ENCODE assay signal across 27 mouse cellular contexts in genomic region chr2:33833902-33834301, GRCm38 (mm10). TPM values are rescaled to one million over a fixed set of nuclear protein-coding genes. Genes with fewer than 3 reads are reported as not detected.
DNase-seq lines count a peak whose midpoint lies in the region; ATAC-seq and TF ChIP-seq lines count a peak whose summit lies in the region.
"Had no signal": no experiment of that assay in that cellular context is flagged by ENCODE, and none has a peak within 500 bp of the region (broad histone marks: within the 10 kb centered on the region; RNA-seq: fewer than 3 reads in every experiment).

No protein-coding gene starts in this region.

- H3K4me3 ChIP-seq in embryonic facial prominence, embryonic 12.5 days = no peak overlapping the region
- H3K4me3 ChIP-seq in limb, embryonic 12.5 days (replicated peaks) = no peak overlapping the region
- no peak overlapping the region for H3K4me3 ChIP-seq in lung, postnatal 0 days (ENCODE audit: low read depth, low read length)
- H3K4me3 ChIP-seq: erythroblast, embryonic 14.5 days; forebrain, embryonic 12.5 days; forebrain, embryonic 15.5 days; heart, adult 2 months; heart, embryonic 10.5 days; heart, embryonic 13.5 days had no signal

- no peaks in the 10 kb centered on the region for H3K9me3 ChIP-seq in embryonic facial prominence, embryonic 12.5 days
- no peaks in the 10 kb centered on the region for H3K9me3 ChIP-seq in limb, embryonic 12.5 days
- no peaks in the 10 kb centered on the region for H3K9me3 ChIP-seq in lung, postnatal 0 days (ENCODE audit: low read length)
- H3K9me3 ChIP-seq: forebrain, embryonic 12.5 days; forebrain, embryonic 15.5 days; heart, embryonic 10.5 days; heart, embryonic 13.5 days had no signal

- ATAC-seq in embryonic facial prominence, embryonic 12.5 days (ENCODE audit: insufficient number of reproducible peaks, insufficient read depth, low FRiP score, low TSS enrichment) = no peak
- no peak for ATAC-seq in limb, embryonic 12.5 days (ENCODE audit: insufficient number of reproducible peaks, insufficient read depth, low FRiP score, low TSS enrichment, low read depth)
- no peak for ATAC-seq in lung, postnatal 0 days
- no peak for ATAC-seq in monocyte, adult 5-6 weeks (replicated peaks; ENCODE audit: insufficient number of reproducible peaks, low FRiP score, low TSS enrichment, poor library complexity, severe bottlenecking)
- ATAC-seq: activated CD4-positive, CD25-positive, alpha-beta regulatory T cell, adult 4 months; forebrain, embryonic 15.5 days; hindbrain, postnatal 0 days; inflammation-experienced regulatory T-cells, adult 6 months had no signal

- H3K4me2 ChIP-seq in embryonic facial prominence, embryonic 12.5 days (replicated peaks) = no peak overlapping the region
- H3K4me2 ChIP-seq in limb, embryonic 12.5 days = no peak overlapping the region
- H3K4me2 ChIP-seq in lung, postnatal 0 days (replicated peaks; ENCODE audit: low read depth, low read length) = no peak overlapping the region
- H3K4me2 ChIP-seq: forebrain, embryonic 12.5 days; forebrain, embryonic 15.5 days; heart, embryonic 13.5 days; hindbrain, embryonic 14.5 days had no signal

- peak overlapping the region; percentile 52; the same call in 1 of the 2 replicates for H3K27ac ChIP-seq in embryonic facial prominence, embryonic 12.5 days
- peak overlapping the region; percentile 68 for H3K27ac ChIP-seq in limb, embryonic 12.5 days
- no peak overlapping the region for H3K27ac ChIP-seq in lung, postnatal 0 days (ENCODE audit: low read length)
- H3K27ac ChIP-seq: forebrain, embryonic 12.5 days; forebrain, embryonic 15.5 days; heart, adult 2 months; heart, embryonic 10.5 days; heart, embryonic 13.5 days; hindbrain, embryonic 14.5 days; hindbrain, postnatal 0 days had no signal

- DNase-seq in embryo, embryonic 11 days = peak; percentile 52
- DNase-seq in embryo, embryonic 9.5 days (ENCODE audit: extremely low spot score) = no peak
- DNase-seq in forelimb bud, embryonic 11.5 days (ENCODE audit: low read depth, low spot score) = peak; percentile 62
- DNase-seq in lung, postnatal 0 days (ENCODE audit: low spot score) = no peak
- DNase-seq in right cerebral cortex, postnatal 14 days = no peak
- DNase-seq: adrenal gland, postnatal 10 days; adrenal gland, postnatal 36 days; cerebellum, adult 2 months; cerebellum, adult 9-11 months; cerebellum, postnatal 25 days; gastrocnemius, postnatal 10 days; gastrocnemius, postnatal 36 days; heart, adult 2 months; heart, postnatal 14 days; heart, postnatal 4 days had no signal

- peaks cover 26% of the 10 kb centered on the region for H3K4me1 ChIP-seq in embryonic facial prominence, embryonic 12.5 days
- peaks cover 53% of the 10 kb centered on the region for H3K4me1 ChIP-seq in limb, embryonic 12.5 days (replicated peaks)
- no peaks in the 10 kb centered on the region for H3K4me1 ChIP-seq in lung, postnatal 0 days (ENCODE audit: insufficient read depth, low read depth, low read length)

- no peak for TF ChIP-seq EP300 in lung, postnatal 0 days (IDR thresholded peaks at IDR 0.05)

- WGBS in embryonic facial prominence, embryonic 12.5 days = 36% methylated on average over 1 of the region's 1 CpGs
- WGBS in limb, embryonic 12.5 days = 36% methylated on average over 1 of the region's 1 CpGs
- WGBS in lung, postnatal 0 days = 76% methylated on average over 1 of the region's 1 CpGs

- H3K9ac ChIP-seq in embryonic facial prominence, embryonic 12.5 days = no peak overlapping the region
- H3K9ac ChIP-seq in limb, embryonic 12.5 days (replicated peaks) = no peak overlapping the region
- H3K9ac ChIP-seq in lung, postnatal 0 days (replicated peaks; ENCODE audit: low read depth) = no peak overlapping the region
- H3K9ac ChIP-seq: forebrain, embryonic 12.5 days; forebrain, embryonic 15.5 days; heart, embryonic 13.5 days; hindbrain, embryonic 14.5 days had no signal

- H3K36me3 ChIP-seq in embryonic facial prominence, embryonic 12.5 days = peaks cover 19% of the 10 kb centered on the region
- H3K36me3 ChIP-seq in limb, embryonic 12.5 days = peaks cover 29% of the 10 kb centered on the region
- H3K36me3 ChIP-seq in lung, postnatal 0 days (ENCODE audit: insufficient read depth, low read length) = peaks cover 7% of the 10 kb centered on the region; the same call in 1 of the 2 replicates

- no peaks in the 10 kb centered on the region for H3K27me3 ChIP-seq in embryonic facial prominence, embryonic 12.5 days
- no peaks in the 10 kb centered on the region for H3K27me3 ChIP-seq in limb, embryonic 12.5 days
- H3K27me3 ChIP-seq in lung, postnatal 0 days (replicated peaks; ENCODE audit: insufficient read depth, low read length) = no peaks in the 10 kb centered on the region
- H3K27me3 ChIP-seq: forebrain, embryonic 12.5 days; forebrain, embryonic 15.5 days had no signal

- no peak for TF ChIP-seq CTCF in lung, postnatal 0 days (IDR thresholded peaks at IDR 0.05)

RNA-seq across cellular contexts. Expression of gene Mvb12b, which starts 53.8 kb away (rescaled TPM):
- polyA plus RNA-seq in embryonic facial prominence, embryonic 12.5 days (2016; fragmentation: Nextera tagmentation; extraction: Ambion mirVana) = 31.2 and 33.8 TPM in 2 replicates
- 25.5 and 27.3 TPM in 2 replicates for polyA plus RNA-seq in limb, embryonic 12.5 days (2016; fragmentation: Nextera tagmentation; extraction: Ambion mirVana)
- 21.3 and 24.5 TPM in 2 replicates for polyA plus RNA-seq in lung, postnatal 0 days (2015; fragmentation: Nextera tagmentation; extraction: Ambion mirVana)
- total RNA-seq in monocyte, adult 5-6 weeks (2017) = 1.9 to 11.9 TPM (median 6.7 TPM) in 3 replicates

Comparison
In these comparisons a context has a peak if more than half of its experiments do, and no peak if none do; other contexts are left out.
1. DNase-seq: peak in embryo, embryonic 11 days (single experiment) and forelimb bud, embryonic 11.5 days (single experiment); none in embryo, embryonic 9.5 days (single experiment), lung, postnatal 0 days (single experiment) and right cerebral cortex, postnatal 14 days (single experiment).